Mouse (Mus musculus) liver, adult 2 months (tissue): ENCODE results near the gene Ruvbl2.

Experiments
- CTCF ChIP-seq: fragments of 200-500 bp; IDR thresholded peaks from 2 replicates; pipeline ENCODE4 v1.5.1; 2011; ENCODE audit warnings: low read depth, low read length, control low read depth
- POLR2A ChIP-seq: fragments of 200-500 bp; IDR thresholded peaks from 2 replicates; pipeline ENCODE4 v1.6.1; 2011; ENCODE audit warnings: low read length, control low read depth; ENCODE audit not compliant: insufficient read depth; ENCODE audit errors: extremely low read depth

- TF ChIP-seq CTCF, result no peak
- no peak for TF ChIP-seq POLR2A
Measured at GRCm38 (mm10) chr7:45426556-45426955, 11.3 kb downstream of the Ruvbl2 start.
